Mouse (Mus musculus): ENCODE results near the gene Cpe. TPM values are rescaled to one million over a fixed set of nuclear protein-coding genes. Genes with fewer than 3 reads are reported as not detected.

Cpe gene
- polyA plus RNA-seq, 1 experiment from 2014 or later = 775 TPM

DNA sequence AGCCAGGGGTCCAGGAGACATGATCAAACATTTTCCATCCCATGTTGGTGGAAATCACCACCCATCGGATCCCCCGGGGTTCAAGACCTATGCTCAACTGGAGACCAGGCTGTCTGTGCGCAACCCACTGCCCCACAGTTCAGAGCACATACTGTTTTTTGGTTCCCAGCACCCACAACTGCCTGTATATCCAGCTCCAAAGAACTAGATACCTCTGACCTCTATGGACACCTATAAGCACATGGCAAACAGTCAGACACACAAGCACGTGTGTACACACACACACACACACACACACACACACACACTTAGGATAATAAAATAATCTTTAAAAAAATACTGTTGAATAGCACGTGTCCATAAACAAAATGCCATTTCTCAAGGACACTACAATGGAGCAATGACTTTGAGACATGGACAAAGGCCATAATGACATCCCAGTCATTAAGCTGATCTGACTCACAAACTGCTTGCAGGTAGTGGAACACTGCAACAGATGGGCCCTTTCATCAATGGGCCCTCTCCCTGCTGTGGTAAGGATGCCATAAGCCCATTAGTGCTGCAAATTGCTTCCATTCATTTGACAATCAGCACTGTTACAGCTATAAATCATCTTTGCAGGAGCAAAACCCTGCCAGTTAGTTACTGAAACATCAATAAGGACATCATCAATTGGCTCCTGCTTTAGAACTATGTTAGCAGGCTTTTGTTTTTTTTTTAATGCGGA lies 63.7 kb downstream of the Cpe start:
- 68% methylated on average over 6 of the region's 6 CpGs for WGBS
- H3K4me2 ChIP-seq = no peak overlapping the region
- peaks cover 8% of the 10 kb centered on the region; the same call in 1 of the 2 replicates for H3K4me1 ChIP-seq
- no peak overlapping the region for H3K9ac ChIP-seq (replicated peaks)
- H3K4me3 ChIP-seq (replicated peaks) = no peak overlapping the region
- no peaks in the 10 kb centered on the region for H3K9me3 ChIP-seq (replicated peaks)
- peak; percentile 56; the same call in 1 of the 2 replicates for ATAC-seq (ENCODE audit: low FRiP score)
- no peaks in the 10 kb centered on the region for H3K36me3 ChIP-seq
- H3K27me3 ChIP-seq (replicated peaks) = no peaks in the 10 kb centered on the region
- no peak overlapping the region for H3K27ac ChIP-seq (replicated peaks)

DNA sequence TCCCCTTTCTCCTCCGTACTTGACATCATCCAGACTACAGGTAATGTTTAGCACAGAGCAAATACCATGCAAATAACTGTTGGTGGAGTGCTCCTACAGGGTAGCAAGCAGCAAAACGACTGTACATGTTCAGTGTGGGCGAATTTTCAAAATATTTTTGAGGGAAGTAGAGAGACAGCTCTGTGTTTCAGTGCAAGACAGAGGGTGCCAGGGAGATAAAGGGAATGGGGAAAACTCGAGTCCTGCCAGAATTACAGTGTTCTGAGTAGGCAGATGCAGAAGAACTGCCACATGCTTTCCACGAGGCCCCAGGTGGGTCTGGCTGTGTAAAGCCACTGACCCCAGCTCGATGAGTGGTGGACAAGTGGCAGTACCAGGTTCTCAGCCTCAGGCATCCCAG lies 64.8 kb downstream of the Cpe start:
- H3K4me2 ChIP-seq = no peak overlapping the region
- H3K9me3 ChIP-seq (replicated peaks) = no peaks in the 10 kb centered on the region
- H3K4me3 ChIP-seq (replicated peaks) = no peak overlapping the region
- no peak overlapping the region for H3K9ac ChIP-seq (replicated peaks)
- ATAC-seq (ENCODE audit: low FRiP score) = no peak
- H3K27ac ChIP-seq (replicated peaks) = no peak overlapping the region
- 89% methylated on average over 6 of the region's 6 CpGs for WGBS
- no peaks in the 10 kb centered on the region for H3K27me3 ChIP-seq (replicated peaks)
- no peaks in the 10 kb centered on the region for H3K36me3 ChIP-seq
- peaks cover 8% of the 10 kb centered on the region; the same call in 1 of the 2 replicates for H3K4me1 ChIP-seq

DNA sequence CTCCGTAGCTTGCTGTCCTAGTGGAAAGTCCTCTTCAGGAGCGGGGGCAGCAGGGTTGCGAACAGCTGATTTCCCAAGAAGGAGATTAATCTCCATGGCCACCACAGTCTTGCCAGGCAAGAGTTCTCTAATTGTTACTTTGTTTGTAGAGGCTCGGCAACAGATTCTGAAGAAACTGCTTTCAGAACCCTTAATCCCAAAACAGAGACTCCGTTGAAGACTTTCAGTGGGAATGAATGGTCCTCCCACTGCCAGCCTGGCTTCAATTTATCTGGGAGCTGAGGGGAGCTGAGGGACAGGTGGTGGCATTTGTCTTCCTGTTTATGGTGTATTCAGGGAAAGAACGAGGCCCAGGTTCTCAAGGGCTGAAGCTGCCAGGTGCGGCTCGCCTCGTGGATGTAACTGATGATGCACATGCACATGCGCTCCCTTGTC lies 68.2 kb downstream of the Cpe start:
- H3K4me2 ChIP-seq = no peak overlapping the region
- ATAC-seq (ENCODE audit: low FRiP score) = 0 out of 2 replicates have a peak, but pooled peaks have one; percentile 33
- H3K9ac ChIP-seq (replicated peaks) = no peak overlapping the region
- no peak overlapping the region for H3K27ac ChIP-seq (replicated peaks)
- WGBS = 57% methylated on average over 10 of the region's 10 CpGs
- no peaks in the 10 kb centered on the region for H3K36me3 ChIP-seq
- peaks cover 8% of the 10 kb centered on the region; the same call in 1 of the 2 replicates for H3K4me1 ChIP-seq
- H3K4me3 ChIP-seq (replicated peaks) = no peak overlapping the region
- no peaks in the 10 kb centered on the region for H3K27me3 ChIP-seq (replicated peaks)
- H3K9me3 ChIP-seq (replicated peaks) = no peaks in the 10 kb centered on the region

DNA sequence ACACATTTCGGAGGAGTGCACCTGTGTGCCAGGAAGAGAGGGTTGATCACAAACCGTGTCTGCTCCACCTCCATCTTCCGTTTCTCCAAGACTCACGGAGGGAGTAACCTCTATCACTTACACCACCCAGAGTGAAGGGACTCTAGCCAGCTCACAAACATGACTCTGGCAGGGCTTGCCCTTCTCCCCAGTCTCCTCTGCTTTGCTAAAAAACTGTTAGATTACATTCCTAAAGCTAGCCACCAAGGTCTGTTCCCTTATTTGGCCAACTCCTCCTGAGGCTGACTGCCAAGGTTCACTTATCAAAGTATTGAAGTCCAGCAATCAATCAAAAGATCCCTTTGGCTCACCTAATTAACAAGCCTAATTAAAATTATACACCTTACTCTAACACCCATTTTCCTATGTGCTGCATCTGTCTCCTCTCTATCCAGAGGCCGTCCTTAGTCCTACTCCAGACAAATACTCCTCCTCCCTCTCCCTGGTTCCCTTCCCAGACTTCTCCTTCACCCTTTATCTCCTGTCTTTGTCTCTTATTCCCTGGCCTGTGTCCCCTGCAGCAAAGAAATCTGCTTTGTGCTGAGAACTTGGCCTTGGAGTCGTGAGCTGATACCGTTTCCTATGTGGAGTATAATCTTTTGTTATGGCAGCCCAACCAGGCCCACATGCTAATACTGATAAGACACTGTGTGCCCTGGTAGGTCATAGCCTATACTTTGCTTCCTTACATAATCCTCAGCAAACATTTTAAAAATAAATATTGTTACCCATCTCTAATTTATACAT lies 72.3 kb downstream of the Cpe start:
- H3K4me1 ChIP-seq = peaks cover 11% of the 10 kb centered on the region; the same call in 1 of the 2 replicates
- H3K27ac ChIP-seq (replicated peaks) = no peak overlapping the region
- ATAC-seq (ENCODE audit: low FRiP score) = no peak
- WGBS = 81% methylated on average over 7 of the region's 7 CpGs
- no peaks in the 10 kb centered on the region for H3K27me3 ChIP-seq (replicated peaks)
- H3K4me2 ChIP-seq = no peak overlapping the region
- H3K9me3 ChIP-seq (replicated peaks) = no peaks in the 10 kb centered on the region
- H3K36me3 ChIP-seq = peaks cover 14% of the 10 kb centered on the region
- H3K9ac ChIP-seq (replicated peaks) = no peak overlapping the region
- no peak overlapping the region for H3K4me3 ChIP-seq (replicated peaks)

DNA sequence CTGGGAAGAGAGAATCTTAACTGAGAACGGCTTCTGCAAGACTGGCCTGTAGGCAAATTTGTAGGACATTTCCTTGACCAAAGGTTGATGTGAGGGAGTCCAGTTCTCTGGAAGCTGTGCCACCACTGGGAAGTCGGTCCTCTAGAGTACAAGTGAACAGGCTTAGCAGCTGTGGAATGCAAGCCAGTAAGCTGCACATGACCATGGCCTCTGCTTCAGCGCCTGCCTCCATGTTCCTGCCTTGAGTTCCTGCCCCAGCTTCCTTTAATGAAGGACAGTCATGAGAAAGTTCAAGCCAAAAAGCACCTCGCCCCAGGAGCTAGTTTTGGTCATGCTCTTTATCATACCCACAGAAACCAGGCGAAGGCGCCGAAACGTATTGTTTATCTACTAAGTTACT lies 73.2 kb downstream of the Cpe start:
- H3K4me3 ChIP-seq (replicated peaks) = no peak overlapping the region
- H3K27ac ChIP-seq (replicated peaks) = no peak overlapping the region
- no peaks in the 10 kb centered on the region for H3K27me3 ChIP-seq (replicated peaks)
- ATAC-seq (ENCODE audit: low FRiP score) = no peak
- H3K36me3 ChIP-seq = peaks cover 22% of the 10 kb centered on the region
- no peak overlapping the region for H3K4me2 ChIP-seq
- 95% methylated on average over 8 of the region's 8 CpGs for WGBS
- H3K9ac ChIP-seq (replicated peaks) = no peak overlapping the region
- H3K4me1 ChIP-seq = peaks cover 7% of the 10 kb centered on the region; the same call in 1 of the 2 replicates
- no peaks in the 10 kb centered on the region for H3K9me3 ChIP-seq (replicated peaks)

DNA sequence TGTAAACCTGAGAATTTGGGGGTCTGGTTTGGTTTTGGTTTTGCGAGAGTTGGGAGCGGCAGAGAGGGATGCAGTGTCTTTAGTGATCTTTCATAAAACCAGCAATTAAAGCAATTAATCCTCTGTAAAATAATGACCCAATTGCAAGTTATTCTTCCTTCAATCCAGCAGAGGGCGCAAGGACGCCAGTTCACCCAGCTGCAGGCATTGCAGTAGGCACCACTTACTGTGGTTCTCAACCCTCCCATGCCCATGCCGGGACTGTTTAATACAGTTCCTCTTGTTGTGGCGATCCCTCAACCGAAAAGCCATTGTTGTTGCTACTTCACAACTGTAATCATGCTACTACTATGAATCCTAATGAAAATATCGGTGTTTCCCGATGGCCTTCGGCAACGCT lies 74.2 kb downstream of the Cpe start:
- H3K27me3 ChIP-seq (replicated peaks) = no peaks in the 10 kb centered on the region
- no peak overlapping the region for H3K4me2 ChIP-seq
- peaks cover 5% of the 10 kb centered on the region; the same call in 1 of the 2 replicates for H3K4me1 ChIP-seq
- H3K9ac ChIP-seq (replicated peaks) = no peak overlapping the region
- no peak overlapping the region for H3K27ac ChIP-seq (replicated peaks)
- H3K36me3 ChIP-seq = peaks cover 22% of the 10 kb centered on the region
- no peaks in the 10 kb centered on the region for H3K9me3 ChIP-seq (replicated peaks)
- WGBS = 27% methylated on average over 11 of the region's 11 CpGs
- H3K4me3 ChIP-seq (replicated peaks) = no peak overlapping the region
- peak; percentile 75 for ATAC-seq (ENCODE audit: low FRiP score)

DNA sequence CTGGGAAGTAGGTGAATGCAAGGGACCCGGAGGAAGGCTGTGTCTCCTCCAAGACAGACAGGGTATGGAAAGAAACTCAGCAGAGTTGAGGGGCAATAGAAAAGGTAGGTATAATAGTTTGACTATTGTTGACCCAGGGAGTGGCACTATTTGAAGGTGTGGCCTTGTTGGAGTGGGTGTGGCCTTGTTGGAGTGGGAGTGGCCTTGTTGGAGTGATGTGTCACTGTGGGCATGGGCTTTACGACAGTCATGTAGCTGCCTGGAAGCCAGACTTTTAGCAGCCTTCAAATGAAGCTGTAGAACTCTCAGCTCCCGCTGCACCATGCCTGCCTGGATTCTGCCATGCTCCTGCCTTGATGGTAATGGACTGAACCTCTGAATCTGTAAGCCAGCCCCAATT lies 76.3 kb downstream of the Cpe start:
- H3K4me3 ChIP-seq (replicated peaks) = no peak overlapping the region
- no peak overlapping the region for H3K4me2 ChIP-seq
- H3K9ac ChIP-seq (replicated peaks) = no peak overlapping the region
- peaks cover 22% of the 10 kb centered on the region for H3K36me3 ChIP-seq
- no peaks in the 10 kb centered on the region for H3K9me3 ChIP-seq (replicated peaks)
- peaks cover 5% of the 10 kb centered on the region; the same call in 1 of the 2 replicates for H3K4me1 ChIP-seq
- H3K27me3 ChIP-seq (replicated peaks) = no peaks in the 10 kb centered on the region
- no peak overlapping the region for H3K27ac ChIP-seq (replicated peaks)
- 83% methylated on average over 3 of the region's 3 CpGs for WGBS
- ATAC-seq (ENCODE audit: low FRiP score) = no peak

DNA sequence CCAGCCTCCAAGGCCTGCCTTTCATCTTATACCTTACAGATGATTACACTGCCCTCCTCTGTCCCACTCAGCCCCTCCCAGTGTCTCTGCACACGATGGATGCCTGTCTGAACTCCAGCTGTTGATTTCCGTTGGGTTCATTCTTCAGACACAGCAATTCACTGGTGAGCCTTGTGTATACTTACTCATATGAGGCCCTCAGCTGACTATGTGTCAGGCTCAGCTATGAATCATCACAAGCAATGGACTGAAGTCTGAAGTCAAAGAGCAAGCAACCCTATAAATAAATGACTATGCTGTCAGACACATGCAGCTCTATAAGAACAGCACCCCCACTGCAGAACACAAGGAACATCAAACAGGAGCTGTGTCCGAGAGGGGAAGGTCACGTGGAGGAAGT lies 77.4 kb downstream of the Cpe start:
- no peak overlapping the region for H3K4me3 ChIP-seq (replicated peaks)
- H3K4me2 ChIP-seq = no peak overlapping the region
- peaks cover 31% of the 10 kb centered on the region for H3K36me3 ChIP-seq
- no peaks in the 10 kb centered on the region for H3K9me3 ChIP-seq (replicated peaks)
- no peaks in the 10 kb centered on the region for H3K27me3 ChIP-seq (replicated peaks)
- H3K4me1 ChIP-seq = peaks cover 5% of the 10 kb centered on the region; the same call in 1 of the 2 replicates
- ATAC-seq (ENCODE audit: low FRiP score) = no peak
- 82% methylated on average over 4 of the region's 4 CpGs for WGBS
- H3K27ac ChIP-seq (replicated peaks) = no peak overlapping the region
- H3K9ac ChIP-seq (replicated peaks) = no peak overlapping the region

DNA sequence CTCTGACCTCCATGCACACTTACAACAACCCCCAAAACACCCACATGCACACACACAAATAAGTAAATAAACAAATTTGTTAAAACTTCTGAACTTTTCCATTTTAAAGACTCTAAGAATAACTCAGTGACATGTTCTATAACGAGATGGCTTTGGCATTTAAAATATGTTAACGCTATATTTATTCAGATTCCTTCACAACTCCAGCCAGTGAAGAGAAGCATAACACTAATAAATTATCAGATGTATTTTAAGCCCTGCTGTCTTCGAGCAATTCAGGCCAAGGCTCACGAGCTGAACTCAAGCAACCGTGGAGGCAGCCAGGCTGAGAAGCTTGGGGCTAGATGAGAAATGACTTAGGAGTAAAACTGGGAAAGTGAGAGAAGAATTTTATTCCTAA lies 79.2 kb downstream of the Cpe start:
- Histone ChIP-seq H3K27me3 (replicated peaks) (no peaks in the 10 kb centered on the region), H3K9ac (replicated peaks) (no peak overlapping the region), H3K4me3 (replicated peaks) (no peak overlapping the region), H3K27ac (replicated peaks) (no peak overlapping the region), H3K9me3 (replicated peaks) (no peaks in the 10 kb centered on the region), H3K4me1 (0 out of 2 replicates have a peak, but pooled peaks cover 3% of the 10 kb centered on the region), H3K4me2 (no peak overlapping the region), H3K36me3 (peaks cover 40% of the 10 kb centered on the region)
- no peak for ATAC-seq (ENCODE audit: low FRiP score)
- WGBS = 67% methylated on average over 5 of the region's 5 CpGs

DNA sequence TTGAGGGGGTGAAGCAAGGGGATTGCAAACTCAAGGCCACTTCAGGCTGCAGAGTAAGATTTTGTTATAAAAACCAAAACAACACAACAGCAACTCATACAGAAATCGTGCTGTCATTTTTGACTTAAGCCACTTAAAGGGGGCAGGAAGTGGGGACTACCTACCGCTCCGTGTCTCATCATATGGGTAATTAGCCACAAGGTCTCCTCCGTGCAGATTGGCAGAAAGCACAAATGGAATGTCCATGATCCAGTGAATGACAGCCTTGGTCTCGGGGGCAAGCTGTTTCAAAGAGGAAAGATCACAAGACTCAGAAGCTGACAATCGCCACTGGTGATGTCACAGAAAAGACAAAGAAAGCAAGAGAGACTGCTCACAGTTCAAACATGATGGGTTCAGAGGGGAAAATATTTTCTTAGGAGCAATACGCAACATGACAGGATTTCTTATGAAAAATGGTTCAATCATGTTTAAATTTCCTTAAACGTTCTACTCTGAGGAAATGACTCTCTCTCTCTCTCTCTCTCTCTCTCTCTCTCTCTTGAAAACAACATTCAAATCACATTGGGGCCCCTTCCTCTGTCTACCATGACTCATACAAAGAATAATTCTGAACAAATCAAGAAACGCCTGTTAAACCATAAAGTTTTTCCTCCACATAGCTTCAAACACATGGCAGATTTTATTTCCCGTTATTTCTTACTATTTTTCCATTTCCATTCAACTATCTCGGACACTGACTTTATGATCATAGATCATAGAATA lies 81.5 kb downstream of the Cpe start:
- no peak for ATAC-seq (ENCODE audit: low FRiP score)
- H3K9ac ChIP-seq (replicated peaks) = no peak overlapping the region
- H3K4me3 ChIP-seq (replicated peaks) = no peak overlapping the region
- H3K27ac ChIP-seq (replicated peaks) = no peak overlapping the region
- H3K4me1 ChIP-seq = no peaks in the 10 kb centered on the region
- WGBS = 78% methylated on average over 11 of the region's 11 CpGs
- H3K36me3 ChIP-seq = peaks cover 50% of the 10 kb centered on the region
- H3K27me3 ChIP-seq (replicated peaks) = no peaks in the 10 kb centered on the region
- no peaks in the 10 kb centered on the region for H3K9me3 ChIP-seq (replicated peaks)
- H3K4me2 ChIP-seq = no peak overlapping the region

DNA sequence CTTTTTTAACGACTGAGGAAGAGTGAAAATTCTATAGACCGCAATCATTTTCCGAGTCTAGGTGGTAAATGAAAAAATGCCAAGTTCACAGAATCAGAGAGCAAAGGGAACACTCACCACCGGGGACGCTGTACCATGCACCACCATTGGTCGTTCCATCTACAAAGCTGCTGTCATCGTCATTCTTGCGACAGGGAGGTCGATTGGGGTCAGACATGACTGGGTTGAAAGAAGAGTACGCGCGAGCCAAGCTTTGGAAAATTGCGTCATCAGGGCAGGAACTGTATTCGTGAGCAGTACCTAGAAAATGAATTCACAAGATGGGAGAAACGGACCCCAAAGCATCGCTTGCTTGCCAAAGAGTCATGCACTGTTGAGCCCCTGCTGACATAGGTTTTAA lies 83.9 kb downstream of the Cpe start:
- ATAC-seq (ENCODE audit: low FRiP score) = no peak
- Histone ChIP-seq H3K27me3 (replicated peaks) (no peaks in the 10 kb centered on the region), H3K4me1 (no peaks in the 10 kb centered on the region), H3K4me2 (no peak overlapping the region), H3K27ac (replicated peaks) (no peak overlapping the region), H3K36me3 (peaks cover 59% of the 10 kb centered on the region), H3K9ac (replicated peaks) (no peak overlapping the region), H3K4me3 (replicated peaks) (no peak overlapping the region), H3K9me3 (replicated peaks) (no peaks in the 10 kb centered on the region)
- 90% methylated on average over 16 of the region's 16 CpGs for WGBS
